Mouse (Mus musculus): ENCODE measurements around the gene Map2k5. TPM values are rescaled to one million over a fixed set of nuclear protein-coding genes. Genes with fewer than 3 reads are reported as not detected.

Map2k5 gene
- polyA plus RNA-seq (2015; fragmentation: Nextera tagmentation; extraction: Ambion mirVana), result 27.3 and 28.3 TPM in 2 replicates

- peak within 1 kb of the TSS; percentile 75 for H3K4me3 ChIP-seq (ENCODE audit: low read length)
- no peaks in the 10 kb centered on the region for H3K27me3 ChIP-seq (ENCODE audit: control insufficient read depth, insufficient read depth, low read depth, low read length)
- peak within 1 kb of the TSS; percentile 88 for H3K9ac ChIP-seq (ENCODE audit: low read length)
- H3K9me3 ChIP-seq (ENCODE audit: control insufficient read depth, low read length), result no peaks in the 10 kb centered on the region
- peak within 1 kb of the TSS; percentile 89 for H3K4me2 ChIP-seq (ENCODE audit: low read depth, low read length)
- peak; percentile 95 for ATAC-seq (ENCODE audit: low read depth)
- H3K36me3 ChIP-seq (ENCODE audit: control insufficient read depth, insufficient read depth, low read length), result no peaks in the 10 kb centered on the region; the same call in 1 of the 2 replicates
- H3K27ac ChIP-seq (ENCODE audit: low read length), result peak within 1 kb of the TSS; percentile 43
- WGBS, result 1% methylated on average over 56 of the region's 58 CpGs
- H3K4me1 ChIP-seq (replicated peaks; ENCODE audit: control insufficient read depth, insufficient read depth, low read length), result peaks cover 24% of the 10 kb centered on the region
Measured at GRCm38 (mm10) chr9:63377270-63378142, at the start of gene Map2k5. TSS of gene Map2k5 (minus strand) at chr9:63377902.

- Histone ChIP-seq H3K27ac (ENCODE audit: low read length) (no peak overlapping the region), H3K36me3 (ENCODE audit: control insufficient read depth, insufficient read depth, low read length) (no peaks in the 10 kb centered on the region), H3K4me1 (replicated peaks; ENCODE audit: control insufficient read depth, insufficient read depth, low read length) (no peaks in the 10 kb centered on the region), H3K4me2 (ENCODE audit: low read depth, low read length) (no peak overlapping the region), H3K9ac (ENCODE audit: low read length) (no peak overlapping the region), H3K4me3 (ENCODE audit: low read length) (no peak overlapping the region), H3K27me3 (ENCODE audit: control insufficient read depth, insufficient read depth, low read depth, low read length) (no peaks in the 10 kb centered on the region), H3K9me3 (ENCODE audit: control insufficient read depth, low read length) (no peaks in the 10 kb centered on the region)
- no peak for ATAC-seq (ENCODE audit: low read depth)
- 45% methylated on average over 9 of the region's 9 CpGs for WGBS
Measured at GRCm38 (mm10) chr9:63421096-63421736, 43.5 kb upstream of the Map2k5 start.

- H3K4me3 ChIP-seq (ENCODE audit: low read length), result no peak overlapping the region
- H3K9me3 ChIP-seq (ENCODE audit: control insufficient read depth, low read length), result no peaks in the 10 kb centered on the region
- no peak overlapping the region for H3K4me2 ChIP-seq (ENCODE audit: low read depth, low read length)
- no peaks in the 10 kb centered on the region for H3K36me3 ChIP-seq (ENCODE audit: control insufficient read depth, insufficient read depth, low read length)
- ATAC-seq (ENCODE audit: low read depth), result no peak
- H3K4me1 ChIP-seq (replicated peaks; ENCODE audit: control insufficient read depth, insufficient read depth, low read length), result no peaks in the 10 kb centered on the region
- 42% methylated on average over 6 of the region's 6 CpGs for WGBS
- no peak overlapping the region for H3K9ac ChIP-seq (ENCODE audit: low read length)
- no peaks in the 10 kb centered on the region for H3K27me3 ChIP-seq (ENCODE audit: control insufficient read depth, insufficient read depth, low read depth, low read length)
- H3K27ac ChIP-seq (ENCODE audit: low read length), result no peak overlapping the region
Measured at GRCm38 (mm10) chr9:63420396-63420795, 42.7 kb upstream of the Map2k5 start.

- ATAC-seq (ENCODE audit: low read depth), result no peak
- Histone ChIP-seq H3K4me3 (ENCODE audit: low read length) (no peak overlapping the region), H3K27me3 (ENCODE audit: control insufficient read depth, insufficient read depth, low read depth, low read length) (no peaks in the 10 kb centered on the region), H3K27ac (ENCODE audit: low read length) (no peak overlapping the region), H3K4me1 (replicated peaks; ENCODE audit: control insufficient read depth, insufficient read depth, low read length) (peaks cover 9% of the 10 kb centered on the region), H3K4me2 (ENCODE audit: low read depth, low read length) (no peak overlapping the region), H3K9ac (ENCODE audit: low read length) (no peak overlapping the region), H3K9me3 (ENCODE audit: control insufficient read depth, low read length) (no peaks in the 10 kb centered on the region), H3K36me3 (ENCODE audit: control insufficient read depth, insufficient read depth, low read length) (no peaks in the 10 kb centered on the region)
- WGBS, result 76% methylated on average over 1 of the region's 1 CpGs
Measured at GRCm38 (mm10) chr9:63400176-63400575, 22.5 kb upstream of the Map2k5 start.

- WGBS, result 3% methylated on average over 8 of the region's 8 CpGs
- H3K27me3 ChIP-seq (ENCODE audit: control insufficient read depth, insufficient read depth, low read depth, low read length), result no peaks in the 10 kb centered on the region
- H3K9ac ChIP-seq (ENCODE audit: low read length), result peak overlapping the region; percentile 89
- peak overlapping the region; percentile 90 for H3K4me2 ChIP-seq (ENCODE audit: low read depth, low read length)
- no peaks in the 10 kb centered on the region for H3K9me3 ChIP-seq (ENCODE audit: control insufficient read depth, low read length)
- H3K4me3 ChIP-seq (ENCODE audit: low read length), result peak overlapping the region; percentile 90
- H3K4me1 ChIP-seq (replicated peaks; ENCODE audit: control insufficient read depth, insufficient read depth, low read length), result peaks cover 9% of the 10 kb centered on the region
- peak; percentile 40 for ATAC-seq (ENCODE audit: low read depth)
- no peaks in the 10 kb centered on the region for H3K36me3 ChIP-seq (ENCODE audit: control insufficient read depth, insufficient read depth, low read length)
- peak overlapping the region; percentile 65 for H3K27ac ChIP-seq (ENCODE audit: low read length)
Measured at GRCm38 (mm10) chr9:63399463-63399815, 21.7 kb upstream of the Map2k5 start.

- Histone ChIP-seq H3K27ac (ENCODE audit: low read length) (peak within 1 kb of the TSS; percentile 82), H3K9ac (ENCODE audit: low read length) (peak within 1 kb of the TSS; percentile 89), H3K4me1 (replicated peaks; ENCODE audit: control insufficient read depth, insufficient read depth, low read length) (peaks cover 9% of the 10 kb centered on the region), H3K4me2 (ENCODE audit: low read depth, low read length) (peak within 1 kb of the TSS; percentile 90), H3K27me3 (ENCODE audit: control insufficient read depth, insufficient read depth, low read depth, low read length) (no peaks in the 10 kb centered on the region), H3K9me3 (ENCODE audit: control insufficient read depth, low read length) (no peaks in the 10 kb centered on the region), H3K4me3 (ENCODE audit: low read length) (peak within 1 kb of the TSS; percentile 90), H3K36me3 (ENCODE audit: control insufficient read depth, insufficient read depth, low read length) (no peaks in the 10 kb centered on the region)
- WGBS, result under 1% methylated on average over 74 of the region's 74 CpGs
- ATAC-seq (ENCODE audit: low read depth), result peak; percentile 100
Measured at GRCm38 (mm10) chr9:63398611-63399462, 21.1 kb upstream of the Map2k5 start, which contains the start of gene 2300009A05Rik. TSS of gene 2300009A05Rik (minus strand) at chr9:63399246.

GRCm38 (mm10) chr9:63395612-63396011 is 17.9 kb upstream of the Map2k5 start:
- H3K4me2 ChIP-seq (ENCODE audit: low read depth, low read length), result no peak overlapping the region
- WGBS, result 83% methylated on average over 7 of the region's 7 CpGs
- H3K36me3 ChIP-seq (ENCODE audit: control insufficient read depth, insufficient read depth, low read length), result no peaks in the 10 kb centered on the region
- ATAC-seq (ENCODE audit: low read depth), result no peak
- H3K27ac ChIP-seq (ENCODE audit: low read length), result no peak overlapping the region
- H3K9me3 ChIP-seq (ENCODE audit: control insufficient read depth, low read length), result no peaks in the 10 kb centered on the region
- H3K27me3 ChIP-seq (ENCODE audit: control insufficient read depth, insufficient read depth, low read depth, low read length), result no peaks in the 10 kb centered on the region
- H3K9ac ChIP-seq (ENCODE audit: low read length), result no peak overlapping the region
- no peak overlapping the region for H3K4me3 ChIP-seq (ENCODE audit: low read length)
- peaks cover 9% of the 10 kb centered on the region for H3K4me1 ChIP-seq (replicated peaks; ENCODE audit: control insufficient read depth, insufficient read depth, low read length)

GRCm38 (mm10) chr9:63391307-63391706 is 13.6 kb upstream of the Map2k5 start:
- no peaks in the 10 kb centered on the region for H3K36me3 ChIP-seq (ENCODE audit: control insufficient read depth, insufficient read depth, low read length)
- H3K9ac ChIP-seq (ENCODE audit: low read length), result no peak overlapping the region
- no peak overlapping the region for H3K27ac ChIP-seq (ENCODE audit: low read length)
- no peak overlapping the region for H3K4me3 ChIP-seq (ENCODE audit: low read length)
- ATAC-seq (ENCODE audit: low read depth), result no peak
- no peaks in the 10 kb centered on the region for H3K9me3 ChIP-seq (ENCODE audit: control insufficient read depth, low read length)
- whole genome bisulfite sequencing, result 64% methylated on average over 2 of the region's 2 CpGs
- H3K27me3 ChIP-seq (ENCODE audit: control insufficient read depth, insufficient read depth, low read depth, low read length), result no peaks in the 10 kb centered on the region
- no peak overlapping the region for H3K4me2 ChIP-seq (ENCODE audit: low read depth, low read length)
- H3K4me1 ChIP-seq (replicated peaks; ENCODE audit: control insufficient read depth, insufficient read depth, low read length), result no peaks in the 10 kb centered on the region

Data from lung, embryonic 16.5 days (tissue).